Mouse (Mus musculus) heart, embryonic 16.5 days (tissue): ENCODE data around the gene Morn4. TPM values are rescaled to one million over a fixed set of nuclear protein-coding genes. Genes with fewer than 3 reads are reported as not detected.

Experiments
- ATAC-seq: fragments of 200-750 bp; cut with Nextera tagmentation; replicated peaks from 2 replicates; pipeline ENCODE4 v1.8.0; 2017; ENCODE audit warnings: moderate number of reproducible peaks; ENCODE audit not compliant: insufficient read depth, low FRiP score; ENCODE audit errors: extremely low read depth
- H3K27ac ChIP-seq: fragments of 300-500 bp; sonication (generic); 2 replicates; pipeline ENCODE4 v1.5.1; 2014; ENCODE audit warnings: mild to moderate bottlenecking, low read length, control low read depth, moderate library complexity
- H3K27me3 ChIP-seq: fragments of 300-500 bp; sonication (generic); 2 replicates; pipeline ENCODE4 v1.6.1; 2014; ENCODE audit warnings: low read length, mixed read lengths; ENCODE audit not compliant: control insufficient read depth, insufficient read depth
- H3K36me3 ChIP-seq: fragments of 300-500 bp; sonication (generic); 2 replicates; pipeline ENCODE4 v1.6.1; 2014; ENCODE audit not compliant: control insufficient read depth, insufficient read depth
- H3K4me1 ChIP-seq: fragments of 300-500 bp; sonication (generic); 2 replicates; pipeline ENCODE4 v1.6.1; 2014; ENCODE audit warnings: low read length, mixed read lengths; ENCODE audit not compliant: control insufficient read depth, insufficient read depth
- H3K4me2 ChIP-seq: fragments of 300-500 bp; sonication (generic); 2 replicates; pipeline ENCODE4 v1.6.1; 2014; ENCODE audit warnings: low read depth, mild to moderate bottlenecking, control low read depth, low read length
- H3K4me3 ChIP-seq: fragments of 300-500 bp; sonication (generic); 2 replicates; pipeline ENCODE4 v1.5.1; 2014; ENCODE audit warnings: mild to moderate bottlenecking, control low read depth, low read length
- H3K9ac ChIP-seq: fragments of 300-500 bp; sonication (generic); 2 replicates; pipeline ENCODE4 v1.6.1; 2014; ENCODE audit warnings: low read length, control low read depth
- H3K9me3 ChIP-seq: fragments of 300-500 bp; sonication (generic); replicated peaks from 2 replicates; pipeline ENCODE4 v1.6.1; 2016; ENCODE audit warnings: low read length; ENCODE audit not compliant: control insufficient read depth
- WGBS: fragments of 180-500 bp; shearing (Covaris S2); extraction: QIAGEN DNeasy Blood & Tissue Kit; methylation state at CpG from one replicate; pipeline ENCODE4 v1.1.7; 2014; 5-methylcytosine and 5-hydroxymethylcytosine counted together
- polyA plus RNA-seq: library from polyadenylated mRNA; unstranded; fragments of >200 nt; fragmentation: Nextera tagmentation; extraction: Ambion mirVana; gene quantifications from 2 replicates; pipeline ENCODE4 v1.2.1, GENCODE M21; 2015

Gene Morn4
- polyA plus RNA-seq, 1 experiment from 2014 or later, result 9.1 TPM

DNA sequence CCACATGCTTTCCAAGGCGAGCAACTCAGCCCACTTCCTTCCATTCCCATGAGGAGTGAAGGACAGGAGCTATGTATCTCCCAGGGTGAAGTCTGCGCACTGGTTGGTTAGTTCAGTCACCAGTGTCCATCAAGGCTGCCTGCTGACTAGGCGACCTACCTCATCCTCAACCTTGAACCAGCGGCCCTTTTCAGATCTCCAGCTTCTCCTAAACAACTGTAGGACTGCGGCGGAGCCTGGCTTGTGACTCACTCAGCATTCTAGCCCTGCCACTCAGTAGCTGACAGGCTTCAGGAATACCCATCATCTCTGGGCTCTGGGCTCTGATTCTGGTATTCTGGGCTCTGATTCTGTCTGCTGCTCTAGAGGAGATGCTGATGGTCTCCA lies 40.1 kb upstream of the Morn4 start:
- Histone ChIP-seq H3K4me3 (no peak overlapping the region), H3K27me3 (no peaks in the 10 kb centered on the region), H3K36me3 (peaks cover 13% of the 10 kb centered on the region), H3K27ac (no peak overlapping the region), H3K9ac (0 out of 2 replicates have a peak overlapping the region, but pooled peaks have one; percentile 6), H3K9me3 (no peaks in the 10 kb centered on the region), H3K4me1 (peaks cover 32% of the 10 kb centered on the region), H3K4me2 (no peak overlapping the region)
- 77% methylated on average over 6 of the region's 6 CpGs for WGBS
- ATAC-seq, result no peak

GRCm38 (mm10) chr19:42125501-42126218 lies 39.5 kb upstream of the Morn4 start:
- no peak overlapping the region for H3K27ac ChIP-seq

GRCm38 (mm10) chr19:42124684-42125083 lies 38.5 kb upstream of the Morn4 start:
- Histone ChIP-seq H3K4me1 (peaks cover 27% of the 10 kb centered on the region), H3K27ac (no peak overlapping the region), H3K9me3 (no peaks in the 10 kb centered on the region), H3K27me3 (no peaks in the 10 kb centered on the region), H3K36me3 (peaks cover 20% of the 10 kb centered on the region), H3K4me2 (no peak overlapping the region), H3K9ac (no peak overlapping the region), H3K4me3 (no peak overlapping the region)
- 78% methylated on average over 13 of the region's 13 CpGs for WGBS
- no peak for ATAC-seq

More at GRCm38 (mm10) chr19:42125501-42126218, 39.5 kb upstream of the Morn4 start:
- Histone ChIP-seq H3K36me3 (peaks cover 13% of the 10 kb centered on the region), H3K4me2 (no peak overlapping the region), H3K9ac (0 out of 2 replicates have a peak overlapping the region, but pooled peaks have one; percentile 6), H3K27me3 (no peaks in the 10 kb centered on the region), H3K4me3 (no peak overlapping the region), H3K4me1 (peaks cover 32% of the 10 kb centered on the region), H3K9me3 (no peaks in the 10 kb centered on the region)
- WGBS, result 63% methylated on average over 11 of the region's 11 CpGs
- no peak for ATAC-seq

DNA sequence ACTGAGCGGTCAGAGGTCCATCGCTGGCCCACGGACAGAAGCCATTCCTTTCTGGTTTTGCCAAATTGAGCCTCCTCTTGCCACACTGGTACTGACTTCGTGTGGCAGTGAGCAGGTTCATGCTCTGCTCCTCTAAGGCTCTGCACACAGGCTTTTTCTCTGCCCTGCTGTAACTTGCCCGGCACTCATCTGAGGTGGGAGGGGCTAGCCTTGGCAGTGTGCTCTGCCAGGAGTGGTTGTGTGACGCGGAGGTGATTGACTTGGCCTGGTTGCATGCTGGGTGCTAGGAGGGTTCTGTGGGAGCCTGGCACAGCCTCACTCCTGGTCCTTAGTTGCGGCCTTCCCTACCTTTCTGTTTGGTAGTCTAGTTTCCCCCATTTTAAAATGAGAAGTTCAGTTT lies 34.3 kb upstream of the Morn4 start:
- H3K9ac ChIP-seq, result no peak overlapping the region
- no peak overlapping the region for H3K27ac ChIP-seq
- 84% methylated on average over 8 of the region's 8 CpGs for WGBS
- peaks cover 28% of the 10 kb centered on the region for H3K36me3 ChIP-seq
- H3K9me3 ChIP-seq, result no peaks in the 10 kb centered on the region
- H3K4me1 ChIP-seq, result peaks cover under 1% of the 10 kb centered on the region
- no peaks in the 10 kb centered on the region for H3K27me3 ChIP-seq
- no peak overlapping the region for H3K4me2 ChIP-seq
- H3K4me3 ChIP-seq, result no peak overlapping the region
- ATAC-seq, result no peak

DNA sequence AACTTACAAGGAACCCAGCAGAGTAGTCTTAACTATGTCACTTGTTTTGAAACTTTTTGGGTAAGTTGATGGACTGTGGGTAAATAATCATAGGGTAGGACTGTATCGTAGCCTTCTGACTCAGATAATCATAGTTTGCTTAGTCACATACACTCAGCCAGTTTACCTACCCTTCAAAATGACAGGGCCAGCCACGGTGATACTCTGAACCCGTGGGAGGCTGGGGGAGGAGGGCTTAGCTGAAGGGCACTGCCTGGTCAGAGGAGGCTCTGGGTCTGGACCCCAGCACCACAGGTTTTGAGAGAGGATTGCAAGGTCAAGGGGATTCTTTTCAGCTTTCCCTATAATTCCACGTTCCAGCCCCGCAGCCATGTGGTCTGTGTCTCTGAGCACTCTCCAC lies 32.4 kb upstream of the Morn4 start:
- 75% methylated on average over 5 of the region's 5 CpGs for WGBS
- Histone ChIP-seq H3K4me1 (no peaks in the 10 kb centered on the region), H3K4me3 (no peak overlapping the region), H3K27me3 (no peaks in the 10 kb centered on the region), H3K4me2 (no peak overlapping the region), H3K36me3 (peaks cover 34% of the 10 kb centered on the region), H3K9ac (no peak overlapping the region), H3K9me3 (no peaks in the 10 kb centered on the region), H3K27ac (no peak overlapping the region)
- ATAC-seq, result no peak

DNA sequence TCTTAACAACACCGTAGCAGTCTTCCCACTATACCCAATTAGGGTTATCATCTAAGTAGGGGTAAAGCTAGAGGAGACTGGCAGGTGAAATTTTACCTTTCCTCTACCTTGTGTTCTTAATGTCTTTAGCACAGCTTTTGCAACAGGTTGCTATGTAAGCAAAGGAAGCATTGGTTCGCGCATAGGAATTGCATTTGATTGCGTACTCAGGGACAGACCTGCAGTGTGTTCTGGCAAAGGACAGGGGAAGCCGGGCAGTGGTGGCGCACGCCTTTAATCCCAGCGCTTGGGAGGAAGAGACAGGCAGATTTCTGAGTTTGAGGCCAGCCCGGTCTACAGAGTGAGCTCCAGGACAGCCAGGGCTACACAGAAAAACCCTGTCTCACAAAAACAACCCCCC lies 32.0 kb upstream of the Morn4 start:
- Histone ChIP-seq H3K27me3 (no peaks in the 10 kb centered on the region), H3K4me2 (no peak overlapping the region), H3K9me3 (no peaks in the 10 kb centered on the region), H3K9ac (no peak overlapping the region), H3K4me1 (no peaks in the 10 kb centered on the region), H3K36me3 (peaks cover 33% of the 10 kb centered on the region), H3K27ac (no peak overlapping the region), H3K4me3 (no peak overlapping the region)
- no peak for ATAC-seq
- WGBS, result 95% methylated on average over 9 of the region's 9 CpGs

- Histone ChIP-seq H3K4me2 (no peak overlapping the region), H3K4me3 (no peak overlapping the region), H3K27ac (no peak overlapping the region), H3K9ac (no peak overlapping the region), H3K9me3 (no peaks in the 10 kb centered on the region), H3K27me3 (no peaks in the 10 kb centered on the region), H3K4me1 (no peaks in the 10 kb centered on the region), H3K36me3 (peaks cover 32% of the 10 kb centered on the region)
- ATAC-seq, result no peak
- 86% methylated on average over 4 of the region's 4 CpGs for WGBS
Measured at GRCm38 (mm10) chr19:42115783-42116335, 29.7 kb upstream of the Morn4 start.

DNA sequence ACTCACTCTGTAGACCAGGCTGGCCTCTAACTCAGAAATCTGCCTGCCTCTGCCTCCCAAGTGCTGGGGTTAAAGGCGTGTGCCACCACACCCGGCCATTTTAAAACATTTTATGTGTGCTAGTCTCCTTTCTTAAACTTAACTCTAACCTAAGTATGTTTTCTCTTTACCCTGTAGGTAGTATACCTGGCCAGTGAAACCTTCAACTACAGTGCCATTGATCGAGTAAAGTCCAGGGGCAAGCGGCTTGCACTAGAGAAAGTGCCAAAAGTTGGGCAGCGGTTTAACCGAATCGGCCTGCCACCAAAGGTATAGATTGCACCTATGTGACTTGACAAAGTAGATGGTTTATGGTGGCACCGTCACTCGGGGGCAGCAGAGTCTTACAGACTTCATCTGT lies 18.5 kb upstream of the Morn4 start:
- Histone ChIP-seq H3K36me3 (peaks cover 18% of the 10 kb centered on the region), H3K9me3 (no peaks in the 10 kb centered on the region), H3K9ac (no peak overlapping the region), H3K4me2 (no peak overlapping the region), H3K4me1 (no peaks in the 10 kb centered on the region), H3K4me3 (no peak overlapping the region), H3K27me3 (no peaks in the 10 kb centered on the region), H3K27ac (no peak overlapping the region)
- 90% methylated on average over 9 of the region's 9 CpGs for WGBS
- ATAC-seq, result no peak

DNA sequence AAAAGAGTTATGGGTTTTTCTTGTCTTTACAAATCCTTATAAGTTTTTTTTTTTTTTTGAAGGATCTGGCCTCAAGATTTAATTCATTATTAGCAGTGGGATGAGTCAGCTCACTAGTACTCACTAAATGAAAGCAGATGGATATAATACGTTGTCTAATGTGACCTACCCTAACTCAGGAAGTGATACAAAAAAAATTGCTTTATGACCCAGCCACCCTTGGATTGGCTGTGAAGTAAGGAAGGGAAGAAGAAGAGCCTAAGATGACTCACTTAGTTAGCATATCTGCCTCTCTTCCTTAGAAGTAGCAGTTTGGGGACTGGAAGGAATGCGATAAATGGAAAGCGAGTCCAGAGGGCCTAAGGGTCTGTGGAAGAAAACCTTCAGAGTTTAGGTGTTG lies 13.2 kb upstream of the Morn4 start:
- Histone ChIP-seq H3K9ac (no peak overlapping the region), H3K4me1 (no peaks in the 10 kb centered on the region), H3K27me3 (no peaks in the 10 kb centered on the region), H3K27ac (no peak overlapping the region), H3K9me3 (no peaks in the 10 kb centered on the region), H3K4me2 (no peak overlapping the region), H3K4me3 (no peak overlapping the region), H3K36me3 (peaks cover 10% of the 10 kb centered on the region)
- no peak for ATAC-seq
- WGBS, result 81% methylated on average over 3 of the region's 3 CpGs
